Comparison of ENCODE assay signal across 17 mouse cellular contexts in the genomic region with DNA sequence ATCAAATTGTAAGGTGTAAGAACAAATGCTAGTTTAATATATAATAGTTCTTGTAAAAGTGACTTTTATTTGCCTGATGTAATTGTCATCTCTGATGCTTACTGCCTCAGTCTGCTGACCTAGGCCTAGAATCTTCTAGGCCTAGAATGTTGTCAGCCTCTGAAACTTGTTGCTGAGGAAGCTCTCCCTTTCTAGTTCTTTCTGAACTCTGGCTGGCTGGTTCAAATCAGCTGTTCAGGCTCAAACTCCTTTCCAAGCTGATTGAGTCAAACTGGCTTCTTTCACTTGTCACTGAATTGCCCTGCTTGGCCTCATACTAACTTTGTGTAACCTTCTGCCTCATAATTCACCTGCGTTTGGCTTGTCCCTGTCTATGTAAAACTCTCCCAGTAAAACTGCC.
"Had no signal": no experiment of that assay in that cellular context is flagged by ENCODE, and none has a peak within 500 bp of the region (broad histone marks: within the 10 kb centered on the region; RNA-seq: fewer than 3 reads in every experiment).

No protein-coding gene starts in this region.

- H3K9me3 ChIP-seq: neural tube, embryonic 12.5 days; neural tube, embryonic 13.5 days; neural tube, embryonic 15.5 days; stomach, embryonic 15.5 days had no signal

- H3K4me2 ChIP-seq: neural tube, embryonic 12.5 days; neural tube, embryonic 13.5 days; neural tube, embryonic 15.5 days; stomach, embryonic 15.5 days had no signal

- H3K4me1 ChIP-seq: neural tube, embryonic 12.5 days; stomach, embryonic 15.5 days had no signal

- DNase-seq: retina, postnatal 1 day; right cerebral cortex, adult 18-20 months; right cerebral cortex, postnatal 14 days; right cerebral cortex, postnatal 25 days; right cerebral cortex, postnatal 4 days; spleen, adult 18-20 months; thymus, adult 18-20 months; thymus, adult 2 months; thymus, postnatal 14 days; thymus, postnatal 25 days; thymus, postnatal 36 days; thymus, postnatal 4 days had no signal

- H3K4me3 ChIP-seq: neural tube, embryonic 12.5 days; neural tube, embryonic 13.5 days; neural tube, embryonic 15.5 days; stomach, embryonic 15.5 days had no signal

- H3K36me3 ChIP-seq: neural tube, embryonic 12.5 days; neural tube, embryonic 15.5 days; stomach, embryonic 15.5 days had no signal

- H3K27ac ChIP-seq: neural tube, embryonic 12.5 days; neural tube, embryonic 13.5 days; neural tube, embryonic 15.5 days; stomach, embryonic 15.5 days; stomach, postnatal 0 days had no signal

- H3K27me3 ChIP-seq: neural tube, embryonic 12.5 days; neural tube, embryonic 13.5 days; neural tube, embryonic 15.5 days; stomach, embryonic 15.5 days had no signal

- H3K9ac ChIP-seq: neural tube, embryonic 12.5 days; neural tube, embryonic 13.5 days; neural tube, embryonic 15.5 days; stomach, embryonic 15.5 days had no signal
